Mouse (Mus musculus): ENCODE measurements around the gene Lama4.

The Lama4 gene

DNA sequence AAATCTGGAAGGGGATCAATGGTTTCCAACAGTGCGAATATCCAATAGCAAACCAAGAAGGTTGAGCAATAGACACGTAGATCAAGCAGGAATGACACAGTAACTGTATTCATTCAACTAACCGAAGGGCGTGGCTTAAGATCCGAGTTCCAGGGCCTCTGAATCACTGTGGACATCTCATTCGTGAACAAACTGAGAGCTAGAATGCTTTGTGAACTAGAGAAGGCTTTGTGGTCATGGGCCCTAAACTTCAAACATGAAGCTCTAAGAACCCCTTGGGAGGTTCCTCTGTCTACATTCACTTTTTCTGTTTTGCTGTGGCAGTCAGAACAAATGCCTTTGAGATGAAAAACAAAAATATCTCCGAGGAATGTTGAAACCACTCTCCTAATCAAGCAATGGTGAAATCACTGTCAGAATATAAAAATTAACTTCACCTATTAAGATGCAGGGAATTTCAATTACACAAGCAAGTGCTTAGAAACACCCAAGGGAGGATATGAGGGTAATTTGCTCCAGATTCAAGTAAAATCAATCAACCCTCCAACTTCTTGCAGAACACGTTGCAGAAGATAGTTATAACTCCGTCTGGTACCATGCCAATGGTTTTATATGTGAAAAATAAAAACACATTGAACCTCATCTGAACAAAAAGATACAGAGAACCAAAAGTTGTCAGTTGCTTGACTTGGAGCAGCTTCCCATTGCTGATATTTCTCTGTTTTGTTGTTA is 29.6 kb downstream of the Lama4 start:
- DNase-seq (ENCODE audit: low spot score): peak; percentile 32

GRCm38 (mm10) chr10:38995896-38996295 is 30.6 kb downstream of the Lama4 start:
- DNase-seq (ENCODE audit: low spot score): peak; percentile 97

DNA sequence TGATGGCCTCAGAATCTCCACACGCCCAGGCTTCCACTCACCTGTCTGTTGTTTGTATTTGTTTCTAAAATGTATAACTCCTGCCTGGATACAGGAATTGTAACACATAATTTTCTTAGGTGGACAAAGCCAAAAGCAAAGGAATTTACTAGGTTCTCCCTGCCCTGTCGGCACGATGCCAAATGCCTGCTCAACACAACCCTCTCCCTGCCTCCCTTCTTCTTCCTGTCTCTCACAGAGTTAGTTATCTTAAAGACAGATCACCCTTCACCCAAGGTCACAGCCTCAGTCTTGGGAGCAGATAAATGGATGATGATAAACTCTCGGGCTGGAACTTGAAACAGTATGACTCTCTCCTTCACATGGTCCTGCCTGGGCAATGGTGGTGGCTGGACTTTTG is 35.6 kb downstream of the Lama4 start:
- DNase-seq (ENCODE audit: low spot score): no peak

- no peak for DNase-seq (ENCODE audit: low spot score)
Measured at GRCm38 (mm10) chr10:39002521-39002920, 37.2 kb downstream of the Lama4 start.

- DNase-seq (ENCODE audit: low spot score): no peak
Measured at GRCm38 (mm10) chr10:39003520-39003919, 38.2 kb downstream of the Lama4 start.

DNA sequence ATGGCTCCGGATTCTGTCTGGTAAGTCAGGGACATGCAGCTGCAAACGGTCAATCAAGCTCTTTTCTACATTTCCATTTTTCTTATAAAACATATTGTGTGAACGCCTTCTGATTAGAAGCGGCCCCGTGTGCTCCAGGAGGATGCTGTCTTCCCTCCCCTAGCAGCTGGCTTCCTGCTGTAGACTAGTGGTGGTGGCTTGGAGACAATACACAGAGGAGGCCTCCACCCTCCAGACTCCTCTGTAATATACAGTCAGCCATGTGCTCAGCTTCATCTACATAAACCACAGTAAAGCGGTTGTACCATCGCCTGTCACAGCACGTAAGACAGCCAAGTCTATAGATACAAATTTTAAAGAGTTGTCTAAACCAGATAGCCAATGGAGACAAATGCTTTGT is 40.2 kb downstream of the Lama4 start:
- no peak for DNase-seq (ENCODE audit: low spot score)

- DNase-seq (ENCODE audit: low spot score): no peak
Measured at GRCm38 (mm10) chr10:39006433-39007105, 41.3 kb downstream of the Lama4 start.

DNA sequence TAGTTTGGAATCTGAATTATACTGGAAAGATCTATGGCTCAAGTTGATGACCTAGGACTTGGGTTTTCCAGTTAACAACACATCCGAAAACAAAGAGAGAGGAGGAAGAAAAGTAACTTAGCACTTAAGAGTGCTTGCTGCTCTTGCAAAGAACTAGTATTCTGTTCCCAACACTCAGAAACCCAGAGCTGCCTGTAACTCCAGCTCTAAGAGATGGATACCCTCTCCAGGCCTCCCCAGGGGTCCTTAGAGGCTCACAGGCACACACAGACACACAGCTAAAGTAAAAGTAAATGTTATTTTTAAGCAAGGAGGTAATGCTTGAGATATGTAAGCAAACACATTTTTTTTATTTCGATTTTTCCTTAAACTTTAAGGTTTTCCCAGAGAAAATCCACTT is 49.5 kb downstream of the Lama4 start:
- no peak for DNase-seq (ENCODE audit: low spot score)

DNA sequence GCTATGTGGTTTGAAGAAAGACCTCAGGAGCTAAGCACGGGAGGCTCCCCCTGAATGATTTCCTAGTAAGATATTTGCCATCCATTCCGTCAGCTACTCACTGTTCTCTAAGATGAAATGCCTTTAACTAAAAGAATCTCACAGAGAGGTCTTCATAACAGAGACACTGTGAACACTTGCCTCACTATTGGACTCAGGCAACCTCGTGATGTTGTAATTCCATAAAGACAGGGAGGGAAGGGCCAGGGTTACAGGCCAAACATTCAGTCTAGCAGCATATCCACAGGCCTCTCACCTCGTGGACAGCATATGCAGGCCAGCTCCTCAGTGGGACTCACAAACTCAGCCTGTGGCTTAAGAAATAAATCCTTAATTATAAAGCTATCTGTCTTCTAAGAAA is 52.7 kb downstream of the Lama4 start:
- DNase-seq (ENCODE audit: low spot score): no peak

DNA sequence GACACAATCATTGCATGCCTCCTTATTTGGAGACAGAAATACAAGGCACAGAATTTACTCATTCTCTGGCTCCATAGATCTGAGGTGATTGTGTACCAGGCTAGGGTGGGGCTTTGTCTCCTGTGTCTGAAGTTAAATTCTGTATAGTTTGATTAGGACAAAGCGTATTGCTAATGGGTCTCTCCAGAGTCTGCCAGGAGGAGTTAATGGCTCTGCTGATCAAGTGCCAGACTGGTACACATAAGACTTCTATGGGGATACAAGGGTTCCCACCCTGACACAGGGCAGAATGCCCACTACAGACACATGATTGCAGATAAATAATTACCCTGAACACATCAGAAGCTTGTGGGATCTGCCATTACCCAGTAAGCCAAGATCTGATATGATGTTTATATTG is 53.3 kb downstream of the Lama4 start:
- peak; percentile 78 for DNase-seq (ENCODE audit: low spot score)

GRCm38 (mm10) chr10:39023618-39024256 is 58.4 kb downstream of the Lama4 start:
- DNase-seq (ENCODE audit: low spot score): no peak

- no peak for DNase-seq (ENCODE audit: low spot score)
Measured at GRCm38 (mm10) chr10:39026529-39026928, 61.2 kb downstream of the Lama4 start.

- no peak for DNase-seq (ENCODE audit: low spot score)
Measured at GRCm38 (mm10) chr10:39027058-39027457, 61.7 kb downstream of the Lama4 start.

DNA sequence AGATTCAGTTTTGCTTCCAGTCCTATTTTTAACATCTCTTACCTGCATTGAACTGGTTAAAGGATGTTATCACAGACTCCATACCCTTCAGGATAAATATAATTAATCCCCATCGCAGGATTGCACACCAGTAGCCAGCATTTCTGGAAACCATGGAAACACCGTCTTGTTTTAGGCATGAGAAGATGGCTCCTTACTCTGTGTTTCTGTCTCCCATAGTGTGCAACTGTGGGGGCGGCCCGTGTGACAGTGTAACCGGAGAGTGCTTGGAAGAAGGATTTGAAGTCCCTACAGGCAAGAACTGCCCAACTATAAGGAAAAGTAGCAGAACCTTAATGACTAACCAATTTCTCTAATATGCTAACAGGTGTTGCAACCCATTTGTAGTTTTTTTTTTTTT is 63.1 kb downstream of the Lama4 start:
- no peak for DNase-seq (ENCODE audit: low spot score)

DNA sequence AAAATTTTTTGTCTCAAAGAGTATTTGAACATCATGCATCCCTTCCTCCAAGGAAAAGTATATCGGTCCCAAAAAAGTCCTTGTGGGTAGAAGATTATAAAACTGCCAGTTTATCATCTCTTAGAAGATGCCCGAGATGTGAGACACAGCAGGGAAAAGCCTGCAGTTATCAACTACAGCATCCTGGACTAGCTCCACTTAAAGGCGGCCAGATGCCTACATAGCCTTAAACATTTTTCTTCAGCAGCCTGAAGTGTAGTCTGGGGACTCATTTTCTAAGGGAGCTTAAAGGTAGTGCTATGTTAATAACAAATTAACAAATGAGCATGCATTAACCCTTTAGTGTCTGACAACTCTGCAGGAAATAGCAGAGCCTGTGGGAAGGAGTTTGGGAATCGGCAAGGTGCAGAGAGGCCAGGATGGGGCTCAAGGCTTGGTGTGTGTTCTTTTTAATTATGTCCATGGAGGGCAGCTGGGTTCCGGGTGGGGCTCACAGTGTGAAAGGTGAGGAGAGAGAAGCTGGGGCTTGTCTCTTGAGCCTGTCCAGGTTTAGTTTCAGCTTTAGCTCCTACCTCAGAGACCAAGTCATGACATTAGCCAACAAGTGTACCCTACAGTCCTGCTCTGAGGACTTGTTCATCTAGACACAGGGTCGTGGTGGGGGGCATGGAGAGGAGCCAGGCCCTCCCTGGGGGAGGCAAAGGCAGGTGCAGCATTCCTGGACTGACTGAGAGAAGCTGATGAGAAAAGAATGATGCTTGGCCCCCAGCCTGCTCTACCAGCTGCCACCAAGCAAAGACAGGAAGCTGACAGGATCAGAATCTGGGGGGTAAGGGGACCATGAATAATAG is 64.2 kb downstream of the Lama4 start:
- no peak for DNase-seq (ENCODE audit: low spot score)

GRCm38 (mm10) chr10:39030148-39030685 is 64.9 kb downstream of the Lama4 start:
- DNase-seq (ENCODE audit: low spot score): no peak

GRCm38 (mm10) chr10:39039564-39039963 is 74.2 kb downstream of the Lama4 start:
- DNase-seq (ENCODE audit: low spot score): peak; percentile 77

DNA sequence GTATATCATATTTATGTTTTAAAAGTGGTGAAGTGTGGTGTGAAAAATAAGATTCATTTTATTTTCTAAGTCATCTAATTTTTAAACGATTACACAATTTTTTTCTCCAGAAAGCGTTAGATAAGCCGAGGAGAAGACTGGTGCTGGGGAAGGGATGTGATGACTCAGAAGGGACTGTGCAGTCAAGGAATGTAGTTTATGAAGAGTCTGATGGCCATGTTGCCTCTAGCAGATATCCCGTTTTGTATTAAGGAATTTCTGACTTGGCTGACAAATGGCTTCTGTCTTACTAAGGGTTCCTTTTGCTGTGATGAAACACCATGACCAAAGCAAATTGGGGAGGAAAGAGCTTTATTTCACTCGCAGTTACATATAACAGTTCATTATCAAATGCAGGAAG is 74.7 kb downstream of the Lama4 start:
- DNase-seq (ENCODE audit: low spot score): no peak

GRCm38 (mm10) chr10:39044476-39044995 is 79.2 kb downstream of the Lama4 start:
- DNase-seq (ENCODE audit: low spot score): peak; percentile 79

DNA sequence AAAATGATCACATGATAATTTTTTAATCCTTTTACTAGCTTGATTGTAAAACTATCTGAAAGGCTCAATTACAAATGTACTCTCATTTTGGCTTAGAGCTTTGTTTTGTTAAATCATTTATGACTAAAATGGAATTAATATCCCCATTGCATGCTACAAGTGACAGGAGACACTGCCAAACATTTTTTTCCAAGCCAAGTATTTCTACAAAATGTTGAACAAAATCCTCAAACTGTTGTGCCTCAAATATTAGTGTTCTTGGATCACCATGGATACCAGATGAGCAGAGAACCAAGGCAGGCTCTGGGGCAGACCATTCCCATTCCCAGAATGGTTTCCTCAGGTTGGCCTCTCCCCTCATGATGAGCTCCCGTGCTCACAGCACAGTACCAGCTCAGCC is 79.8 kb downstream of the Lama4 start:
- DNase-seq (ENCODE audit: low spot score): no peak

DNA sequence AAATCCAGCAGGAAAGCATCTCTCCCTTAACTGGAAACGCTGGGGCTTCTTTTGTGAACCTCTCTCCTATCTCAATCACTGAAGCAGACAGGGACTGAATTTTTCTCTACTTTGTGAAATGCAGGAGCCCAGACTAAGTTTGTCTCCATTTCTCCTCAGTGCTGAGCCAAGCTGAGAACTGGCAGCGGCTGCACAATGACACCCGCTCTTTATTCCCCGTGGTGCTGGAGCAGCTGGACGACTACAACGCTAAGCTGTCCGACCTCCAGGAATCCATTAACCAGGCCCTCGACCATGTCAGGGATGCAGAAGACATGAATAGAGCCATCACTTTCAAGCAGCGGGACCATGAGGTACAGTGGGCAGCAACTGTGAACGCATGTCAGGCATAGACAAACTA is 82.5 kb downstream of the Lama4 start:
- no peak for DNase-seq (ENCODE audit: low spot score)
